Mouse (Mus musculus): Measurements from ENCODE around the gene Scgb1b17. TPM values are rescaled to one million over a fixed set of nuclear protein-coding genes. Genes with fewer than 3 reads are reported as not detected.
"Not testable (repeated sequence)": the region's sequence is repeated elsewhere in the genome, so short reads cannot be mapped to it uniquely, and the experiment has no call there.

The Scgb1b17 gene
- not detected in 2 replicates for polyA plus RNA-seq (2015; fragmentation: Nextera tagmentation; extraction: Ambion mirVana)

GRCm38 (mm10) chr7:33063149-33063548 is at the start of gene Scgb1b17:
Gene Scgb1b17 (plus strand): TSS chr7:33063449.
- ATAC-seq (replicated peaks; ENCODE audit: low FRiP score); H3K36me3 ChIP-seq; H3K9me3 ChIP-seq (replicated peaks); H3K27ac ChIP-seq; H3K27me3 ChIP-seq; H3K9ac ChIP-seq; H3K4me3 ChIP-seq (replicated peaks); H3K4me1 ChIP-seq; H3K4me2 ChIP-seq: not testable (repeated sequence)

GRCm38 (mm10) chr7:33056461-33056860 is 6.8 kb upstream of the Scgb1b17 start, which contains the start of gene Scgb2b17:
Gene Scgb2b17 (minus strand): TSS chr7:33056561.
- not testable (repeated sequence) for H3K4me1 ChIP-seq; H3K27ac ChIP-seq; H3K9ac ChIP-seq; H3K4me2 ChIP-seq; H3K36me3 ChIP-seq; H3K27me3 ChIP-seq; H3K4me3 ChIP-seq (replicated peaks); H3K9me3 ChIP-seq (replicated peaks); ATAC-seq (replicated peaks; ENCODE audit: low FRiP score)

Other genes with a start within 250 kb of the Scgb1b17 start
- not detected in 2 replicates for gene Scgb2b15, start 233.8 kb upstream of the Scgb1b17 start, polyA plus RNA-seq (2015; fragmentation: Nextera tagmentation; extraction: Ambion mirVana)
- not detected in 2 replicates for gene Scgb1b15, start 226.9 kb upstream of the Scgb1b17 start, polyA plus RNA-seq (2015; fragmentation: Nextera tagmentation; extraction: Ambion mirVana)
- not detected in 2 replicates for gene Scgb2b17, start 6.9 kb upstream of the Scgb1b17 start, polyA plus RNA-seq (2015; fragmentation: Nextera tagmentation; extraction: Ambion mirVana)
- not detected in 2 replicates for gene Scgb2b18, start 110.4 kb downstream of the Scgb1b17 start, polyA plus RNA-seq (2015; fragmentation: Nextera tagmentation; extraction: Ambion mirVana)
- not detected in 2 replicates for gene Scgb1b18, start 122.1 kb downstream of the Scgb1b17 start, polyA plus RNA-seq (2015; fragmentation: Nextera tagmentation; extraction: Ambion mirVana)
- not detected in 2 replicates for gene Scgb2b19, start 216.9 kb downstream of the Scgb1b17 start, polyA plus RNA-seq (2015; fragmentation: Nextera tagmentation; extraction: Ambion mirVana)
- gene Scgb1b19, start 223.8 kb downstream of the Scgb1b17 start, polyA plus RNA-seq (2015; fragmentation: Nextera tagmentation; extraction: Ambion mirVana), result not detected in 2 replicates

Measured in kidney, embryonic 15.5 days (tissue).